Mouse (Mus musculus) adipocyte (in vitro differentiated cells): Measurements from ENCODE around the gene Ndrg3.
A peak's percentile ranks its signal among the peaks of the same experiment; 100 is the strongest.

Experiments used
- DNase-seq: peaks from one replicate; pipeline ENCODE4 v3.0.0-alpha.2; 2016; ENCODE audit warnings: low spot score

Ndrg3 gene

GRCm38 (mm10) chr2:156991470-156992319 lies at the start of gene Ndrg3:
Gene Ndrg3 (minus strand): TSS chr2:156992056.
- DNase-seq: peak; percentile 98

GRCm38 (mm10) chr2:157041421-157041820 lies 49.6 kb upstream of the Ndrg3 start:
- DNase-seq: no peak

GRCm38 (mm10) chr2:157040649-157041046 lies 48.8 kb upstream of the Ndrg3 start:
- no peak for DNase-seq

GRCm38 (mm10) chr2:157039900-157040648 lies 48.2 kb upstream of the Ndrg3 start:
- no peak for DNase-seq

- DNase-seq: no peak
These were observed 45.4 kb upstream of the Ndrg3 start for GRCm38 (mm10) chr2:157037303-157037702.

- DNase-seq: no peak
These were observed 44.5 kb upstream of the Ndrg3 start for GRCm38 (mm10) chr2:157036400-157036799.

GRCm38 (mm10) chr2:157035371-157035770 lies 43.5 kb upstream of the Ndrg3 start:
- DNase-seq: no peak

- peak; percentile 86 for DNase-seq
These were observed 38.9 kb upstream of the Ndrg3 start for GRCm38 (mm10) chr2:157030804-157031203.

GRCm38 (mm10) chr2:157028261-157028660 lies 36.4 kb upstream of the Ndrg3 start:
- no peak for DNase-seq

GRCm38 (mm10) chr2:157027106-157028008 lies 35.5 kb upstream of the Ndrg3 start:
- no peak for DNase-seq

GRCm38 (mm10) chr2:157021156-157021555 lies 29.3 kb upstream of the Ndrg3 start:
- no peak for DNase-seq

- DNase-seq: no peak
These were observed 27.4 kb upstream of the Ndrg3 start for GRCm38 (mm10) chr2:157019228-157019627.

GRCm38 (mm10) chr2:157016529-157017270 lies 24.8 kb upstream of the Ndrg3 start:
- no peak for DNase-seq

GRCm38 (mm10) chr2:157012341-157012740 lies 20.5 kb upstream of the Ndrg3 start:
- no peak for DNase-seq

GRCm38 (mm10) chr2:157010634-157011310 lies 18.9 kb upstream of the Ndrg3 start:
- DNase-seq: no peak

GRCm38 (mm10) chr2:157010121-157010520 lies 18.3 kb upstream of the Ndrg3 start:
- DNase-seq: no peak

- no peak for DNase-seq
These were observed 16.7 kb upstream of the Ndrg3 start for GRCm38 (mm10) chr2:157008509-157008908.

- no peak for DNase-seq
These were observed 15.4 kb upstream of the Ndrg3 start for GRCm38 (mm10) chr2:157007234-157007596.

GRCm38 (mm10) chr2:157006511-157007233 lies 14.8 kb upstream of the Ndrg3 start, which contains the start of gene Dsn1:
Gene Dsn1 (minus strand): TSS chr2:157007154.
- peak; percentile 92 for DNase-seq

- DNase-seq: peak; percentile 86
These were observed 10.5 kb upstream of the Ndrg3 start for GRCm38 (mm10) chr2:157002321-157002720.
